Mouse (Mus musculus): ENCODE data around the gene Tmem119. TPM values are rescaled to one million over a fixed set of nuclear protein-coding genes. Genes with fewer than 3 reads are reported as not detected.

Tmem119 gene
- polyA plus RNA-seq, 2 experiments, result 86.0 to 107 TPM

GRCm38 (mm10) chr5:113768806-113769205, 31.5 kb downstream of the Tmem119 start:
- no peak for DNase-seq (ENCODE audit: low spot score)
- H3K36me3 ChIP-seq (ENCODE audit: control insufficient read depth, insufficient read depth, low read length), result peaks cover 32% of the 10 kb centered on the region
- peaks cover 18% of the 10 kb centered on the region for H3K4me1 ChIP-seq (ENCODE audit: control insufficient read depth, insufficient read depth, low read length)
- no peak overlapping the region for H3K9ac ChIP-seq (ENCODE audit: low read depth, low read length, severe bottlenecking)
- no peak overlapping the region for H3K4me3 ChIP-seq (replicated peaks; ENCODE audit: low read length)
- no peak for TF ChIP-seq POLR2A (IDR thresholded peaks at IDR 0.05; ENCODE audit: borderline replicate concordance, extremely low read depth, insufficient read depth, insufficient read length)
- no peaks in the 10 kb centered on the region for H3K9me3 ChIP-seq (ENCODE audit: control insufficient read depth, low read length)
- H3K27ac ChIP-seq (replicated peaks; ENCODE audit: low read depth, low read length), result no peak overlapping the region
- H3K4me2 ChIP-seq (replicated peaks; ENCODE audit: low read depth, low read length, severe bottlenecking), result no peak overlapping the region
- H3K27me3 ChIP-seq (ENCODE audit: control insufficient read depth, insufficient read depth, low read length), result no peaks in the 10 kb centered on the region
- no peak for ATAC-seq (ENCODE audit: low FRiP score, low read depth)
- WGBS, result 90% methylated on average over 8 of the region's 8 CpGs

- no peak for TF ChIP-seq POLR2A (IDR thresholded peaks at IDR 0.05; ENCODE audit: borderline replicate concordance, extremely low read depth, insufficient read depth, insufficient read length)
- DNase-seq (ENCODE audit: low spot score) (no peak), ATAC-seq (ENCODE audit: low FRiP score, low read depth) (no peak)
- Histone ChIP-seq H3K9me3 (ENCODE audit: control insufficient read depth, low read length) (no peaks in the 10 kb centered on the region), H3K27ac (replicated peaks; ENCODE audit: low read depth, low read length) (no peak overlapping the region), H3K4me1 (ENCODE audit: control insufficient read depth, insufficient read depth, low read length) (peaks cover 14% of the 10 kb centered on the region), H3K4me2 (replicated peaks; ENCODE audit: low read depth, low read length, severe bottlenecking) (no peak overlapping the region), H3K27me3 (ENCODE audit: control insufficient read depth, insufficient read depth, low read length) (no peaks in the 10 kb centered on the region), H3K36me3 (ENCODE audit: control insufficient read depth, insufficient read depth, low read length) (peaks cover 58% of the 10 kb centered on the region), H3K4me3 (replicated peaks; ENCODE audit: low read length) (no peak overlapping the region), H3K9ac (ENCODE audit: low read depth, low read length, severe bottlenecking) (no peak overlapping the region)
- WGBS, result 86% methylated on average over 13 of the region's 13 CpGs
Measured at GRCm38 (mm10) chr5:113765641-113766526, 34.4 kb downstream of the Tmem119 start.

- Histone ChIP-seq H3K27ac (replicated peaks; ENCODE audit: low read depth, low read length) (no peak overlapping the region), H3K4me1 (ENCODE audit: control insufficient read depth, insufficient read depth, low read length) (peaks cover 1% of the 10 kb centered on the region; the same call in 1 of the 2 replicates), H3K4me2 (replicated peaks; ENCODE audit: low read depth, low read length, severe bottlenecking) (no peak overlapping the region), H3K4me3 (replicated peaks; ENCODE audit: low read length) (no peak overlapping the region), H3K27me3 (ENCODE audit: control insufficient read depth, insufficient read depth, low read length) (no peaks in the 10 kb centered on the region), H3K9me3 (ENCODE audit: control insufficient read depth, low read length) (no peaks in the 10 kb centered on the region), H3K9ac (ENCODE audit: low read depth, low read length, severe bottlenecking) (no peak overlapping the region), H3K36me3 (ENCODE audit: control insufficient read depth, insufficient read depth, low read length) (peaks cover 72% of the 10 kb centered on the region)
- DNase-seq (ENCODE audit: low spot score) (no peak), ATAC-seq (ENCODE audit: low FRiP score, low read depth) (no peak)
- TF ChIP-seq POLR2A (IDR thresholded peaks at IDR 0.05; ENCODE audit: borderline replicate concordance, extremely low read depth, insufficient read depth, insufficient read length), result no peak
- WGBS, result 88% methylated on average over 7 of the region's 7 CpGs
Measured at GRCm38 (mm10) chr5:113764426-113764825, 35.9 kb downstream of the Tmem119 start.

- Histone ChIP-seq H3K9ac (ENCODE audit: low read depth, low read length, severe bottlenecking) (no peak overlapping the region), H3K4me1 (ENCODE audit: control insufficient read depth, insufficient read depth, low read length) (no peaks in the 10 kb centered on the region), H3K27me3 (ENCODE audit: control insufficient read depth, insufficient read depth, low read length) (no peaks in the 10 kb centered on the region), H3K36me3 (ENCODE audit: control insufficient read depth, insufficient read depth, low read length) (peaks cover 77% of the 10 kb centered on the region), H3K27ac (replicated peaks; ENCODE audit: low read depth, low read length) (no peak overlapping the region), H3K4me3 (replicated peaks; ENCODE audit: low read length) (no peak overlapping the region), H3K4me2 (replicated peaks; ENCODE audit: low read depth, low read length, severe bottlenecking) (no peak overlapping the region), H3K9me3 (ENCODE audit: control insufficient read depth, low read length) (no peaks in the 10 kb centered on the region)
- DNase-seq (ENCODE audit: low spot score) (no peak), ATAC-seq (ENCODE audit: low FRiP score, low read depth) (no peak)
- no peak for TF ChIP-seq POLR2A (IDR thresholded peaks at IDR 0.05; ENCODE audit: borderline replicate concordance, extremely low read depth, insufficient read depth, insufficient read length)
- WGBS, result 88% methylated on average over 2 of the region's 2 CpGs
Measured at GRCm38 (mm10) chr5:113761585-113761984, 38.7 kb downstream of the Tmem119 start.

GRCm38 (mm10) chr5:113755347-113756030, 44.8 kb downstream of the Tmem119 start:
- no peak overlapping the region for H3K27ac ChIP-seq (replicated peaks; ENCODE audit: low read depth, low read length)
- no peak overlapping the region for H3K9ac ChIP-seq (ENCODE audit: low read depth, low read length, severe bottlenecking)
- no peak for TF ChIP-seq POLR2A (IDR thresholded peaks at IDR 0.05; ENCODE audit: borderline replicate concordance, extremely low read depth, insufficient read depth, insufficient read length)
- no peaks in the 10 kb centered on the region for H3K9me3 ChIP-seq (ENCODE audit: control insufficient read depth, low read length)
- no peak overlapping the region for H3K4me3 ChIP-seq (replicated peaks; ENCODE audit: low read length)
- 87% methylated on average over 15 of the region's 15 CpGs for WGBS
- H3K27me3 ChIP-seq (ENCODE audit: control insufficient read depth, insufficient read depth, low read length), result no peaks in the 10 kb centered on the region
- DNase-seq (ENCODE audit: low spot score) (no peak), ATAC-seq (ENCODE audit: low FRiP score, low read depth) (no peak)
- H3K4me2 ChIP-seq (replicated peaks; ENCODE audit: low read depth, low read length, severe bottlenecking), result no peak overlapping the region
- H3K4me1 ChIP-seq (ENCODE audit: control insufficient read depth, insufficient read depth, low read length), result no peaks in the 10 kb centered on the region
- peaks cover 99% of the 10 kb centered on the region for H3K36me3 ChIP-seq (ENCODE audit: control insufficient read depth, insufficient read depth, low read length)

All from limb, embryonic 14.5 days (tissue).